Mouse (Mus musculus) kidney, adult 11 months (tissue): ENCODE measurements around the gene Ang6.
"Not testable (repeated sequence)": the region's sequence is repeated elsewhere in the genome, so short reads cannot be mapped to it uniquely, and the experiment has no call there.

Experiments
- DNase-seq: peaks from one replicate; pipeline ENCODE4 v3.0.0; 2022

Gene Ang6

DNA sequence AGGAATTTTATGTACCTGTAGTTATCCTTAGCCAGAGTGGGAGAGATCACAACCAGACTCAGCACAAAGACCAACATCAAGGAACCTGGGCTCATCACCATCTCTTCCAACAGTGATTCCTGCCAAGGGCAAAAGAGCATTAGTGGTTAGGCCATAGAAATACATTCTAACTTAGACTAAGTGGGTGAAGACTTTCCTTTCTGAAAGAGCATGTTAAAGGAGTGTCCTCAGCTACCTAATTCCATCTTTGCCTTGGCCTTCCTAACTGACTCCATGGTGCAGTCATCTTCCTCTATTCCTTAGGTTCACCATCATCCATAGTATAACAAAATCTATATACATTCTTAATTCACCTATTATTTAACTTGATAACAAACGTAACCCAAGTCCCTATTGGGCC is at the start of gene Ang6:
Gene Ang6 (minus strand): TSS at position 101 of the 400 bp plus-strand sequence.
- DNase-seq: no peak

DNA sequence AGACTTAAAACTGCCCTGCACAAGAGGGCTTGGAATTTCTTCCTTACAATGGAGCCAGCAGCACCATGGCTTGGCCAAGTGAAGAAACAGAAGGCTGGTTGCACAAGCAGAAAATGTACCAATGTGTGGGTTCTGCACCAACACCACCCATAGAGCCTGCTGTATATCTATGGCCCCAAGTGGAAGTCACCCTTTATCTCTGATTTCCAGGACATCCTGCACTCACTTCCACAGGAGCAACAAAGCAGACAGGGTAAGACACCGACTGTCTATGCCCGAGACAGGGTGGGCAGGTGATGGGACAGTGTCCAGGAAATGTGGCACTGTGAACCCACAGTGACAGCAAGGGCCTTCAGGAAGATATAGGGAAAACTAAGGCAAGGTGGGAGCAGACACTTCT is 44.5 kb upstream of the Ang6 start:
- not testable (repeated sequence) for DNase-seq

DNA sequence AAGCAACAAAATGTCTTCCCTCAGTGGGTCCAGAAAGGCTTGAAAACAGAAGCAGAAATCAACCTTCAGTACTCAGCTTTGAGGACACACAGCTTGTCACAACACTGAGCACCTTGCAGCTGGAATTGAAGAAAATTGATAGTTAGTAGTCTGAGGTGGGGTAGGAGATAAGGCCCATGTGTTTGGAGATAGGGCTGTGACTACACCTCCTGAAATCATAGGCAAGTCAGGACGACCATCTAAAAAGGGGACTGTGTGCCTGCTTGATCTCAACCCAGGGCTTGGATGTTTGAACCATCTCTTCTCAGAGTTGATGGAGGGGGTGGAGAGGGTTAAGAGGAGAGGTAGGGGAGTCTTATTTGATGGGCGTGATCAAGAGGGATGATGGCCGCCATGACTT is 29.8 kb upstream of the Ang6 start:
- not testable (repeated sequence) for DNase-seq

DNA sequence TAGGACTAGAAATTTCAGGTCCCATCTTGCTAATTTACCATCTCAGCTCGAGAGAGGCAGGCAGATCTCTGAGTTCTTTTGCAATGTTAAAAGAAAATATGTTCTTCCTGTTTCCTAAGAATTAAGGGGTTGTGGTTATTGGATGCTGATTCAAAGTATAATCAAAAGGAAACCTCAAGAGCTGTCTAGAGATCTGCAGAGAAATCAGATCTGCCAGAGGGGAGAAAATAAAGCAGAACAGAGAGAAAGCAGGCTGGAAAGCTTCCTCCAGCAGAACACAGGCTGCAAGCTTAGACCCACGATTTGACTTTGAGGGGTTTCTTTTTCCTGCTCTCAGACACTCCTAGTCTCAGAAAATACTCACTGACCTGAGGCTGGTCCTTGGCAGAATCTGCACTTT is 7.6 kb upstream of the Ang6 start:
- not testable (repeated sequence) for DNase-seq

DNA sequence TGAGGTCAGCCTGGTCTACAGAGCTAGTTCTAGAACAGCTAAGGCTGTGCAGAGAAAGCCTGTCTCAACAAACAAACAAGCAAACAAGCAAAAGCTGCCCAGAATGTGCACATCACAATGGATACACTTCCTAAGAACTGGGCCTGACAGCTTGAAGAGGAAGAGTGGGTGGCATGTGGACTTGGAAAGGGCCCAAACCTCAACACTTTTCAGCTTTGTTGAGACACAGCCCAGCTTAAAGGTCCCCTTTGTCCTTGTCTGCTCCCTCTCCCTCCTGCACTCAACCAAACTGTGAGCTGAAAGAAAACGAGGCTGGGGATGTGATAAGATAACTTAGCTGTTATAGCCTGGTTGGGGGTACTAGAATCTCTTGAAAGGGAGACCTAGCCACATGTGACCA is 6.0 kb upstream of the Ang6 start:
- DNase-seq: not testable (repeated sequence)

DNA sequence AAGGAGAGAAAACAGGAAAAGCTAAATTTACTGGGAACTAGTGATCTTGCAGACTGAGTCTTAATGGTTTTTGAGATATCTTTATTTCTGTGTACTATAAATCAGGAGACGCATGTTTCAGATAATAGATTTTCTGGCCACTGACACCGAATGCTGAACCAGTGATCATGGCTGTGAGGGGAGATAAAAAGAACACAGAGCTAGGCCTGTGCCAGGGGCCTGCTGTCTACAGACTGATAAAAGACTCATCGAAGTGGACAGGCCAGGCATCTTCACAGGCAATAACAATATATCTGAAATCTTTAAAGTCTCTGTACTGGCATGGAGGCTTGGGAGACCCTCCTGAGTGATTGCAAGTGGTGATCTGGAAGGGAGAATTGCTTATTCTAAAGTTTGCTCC is 469 bp downstream of the Ang6 start:
- no peak for DNase-seq

DNA sequence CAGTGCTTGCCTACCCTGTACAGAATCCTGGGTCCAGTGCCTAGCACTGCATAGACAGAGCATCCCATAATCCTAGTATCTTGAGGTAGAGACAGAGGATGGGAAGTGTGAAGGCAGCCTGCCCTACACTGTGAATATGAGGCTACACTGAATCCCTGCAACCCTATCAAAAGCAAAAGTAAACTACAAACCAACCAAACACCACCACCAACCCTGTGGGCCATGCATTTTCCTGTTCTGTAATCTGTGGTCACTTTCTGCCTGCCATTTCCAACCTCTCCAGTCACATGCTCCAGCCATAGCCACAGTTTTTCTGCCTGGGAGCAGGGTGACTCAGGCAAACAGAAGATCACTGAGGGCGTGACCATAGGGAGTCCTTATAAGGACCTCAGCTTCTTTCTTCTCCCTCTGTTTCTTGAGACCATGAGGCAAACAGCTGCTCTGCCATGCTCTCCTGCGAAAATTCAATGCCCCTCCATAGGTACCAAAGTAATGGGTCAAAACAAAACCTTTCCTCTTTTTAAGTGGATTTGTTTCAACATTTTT is 3.5 kb downstream of the Ang6 start:
- DNase-seq: not testable (repeated sequence)

DNA sequence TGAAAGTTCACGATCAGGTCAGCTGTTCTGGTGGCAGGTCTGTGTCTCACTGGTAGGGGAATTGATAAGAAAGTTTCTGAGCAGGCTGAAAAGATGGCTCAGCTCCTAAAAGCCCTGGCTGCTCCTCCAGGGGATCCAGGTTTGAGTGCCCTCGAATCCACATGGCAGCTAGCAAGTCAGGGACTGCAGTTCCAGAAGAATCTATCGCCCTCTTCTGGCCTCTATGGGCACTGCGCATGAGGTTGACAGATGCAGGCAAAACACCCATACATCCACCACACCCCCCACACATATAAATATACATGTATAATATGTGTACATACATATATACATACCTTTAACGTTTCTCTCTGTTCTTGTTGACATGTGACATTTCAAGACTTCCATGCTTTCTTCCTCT is 14.7 kb downstream of the Ang6 start:
- DNase-seq: peak; percentile 23

DNA sequence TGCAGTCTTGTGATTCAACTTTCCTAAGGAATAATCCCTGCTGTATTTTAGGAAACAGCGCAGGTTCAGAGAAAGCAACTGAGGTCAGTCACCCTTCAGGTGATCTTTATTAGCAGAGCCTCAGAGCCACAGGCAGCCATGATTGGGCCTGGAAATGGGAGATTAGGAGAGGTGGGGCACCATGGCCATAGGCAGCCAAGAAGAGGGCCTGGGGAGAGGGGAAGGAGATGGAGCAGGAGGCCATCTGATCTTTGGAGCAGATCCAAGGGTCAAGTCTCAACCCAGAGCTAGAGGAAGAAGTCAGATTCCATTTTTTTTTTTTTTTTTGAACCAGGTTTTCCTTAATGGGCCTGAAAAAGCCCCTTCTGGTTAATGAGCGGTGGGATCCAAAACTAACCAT is 15.9 kb downstream of the Ang6 start:
- DNase-seq: no peak

DNA sequence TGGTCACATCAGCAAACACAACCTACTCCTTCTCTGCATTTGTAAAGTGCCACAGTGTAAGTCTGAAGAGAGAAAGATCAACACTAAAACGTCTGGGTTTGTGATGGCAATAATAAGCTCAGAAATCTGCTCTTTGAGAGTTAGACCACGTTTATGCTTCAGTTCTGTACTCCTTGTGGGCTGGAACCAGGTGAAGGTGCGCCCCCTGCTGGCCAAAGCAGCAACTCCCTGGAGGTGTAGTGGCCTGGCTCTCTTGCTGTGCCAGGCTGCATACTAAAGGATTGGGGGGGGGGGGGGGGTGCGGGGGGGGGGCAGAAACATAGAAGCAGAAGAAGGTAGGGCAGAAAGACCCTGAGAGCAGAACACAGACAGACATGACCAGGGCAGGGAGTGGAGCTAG is 18.2 kb downstream of the Ang6 start:
- DNase-seq: peak; percentile 21

DNA sequence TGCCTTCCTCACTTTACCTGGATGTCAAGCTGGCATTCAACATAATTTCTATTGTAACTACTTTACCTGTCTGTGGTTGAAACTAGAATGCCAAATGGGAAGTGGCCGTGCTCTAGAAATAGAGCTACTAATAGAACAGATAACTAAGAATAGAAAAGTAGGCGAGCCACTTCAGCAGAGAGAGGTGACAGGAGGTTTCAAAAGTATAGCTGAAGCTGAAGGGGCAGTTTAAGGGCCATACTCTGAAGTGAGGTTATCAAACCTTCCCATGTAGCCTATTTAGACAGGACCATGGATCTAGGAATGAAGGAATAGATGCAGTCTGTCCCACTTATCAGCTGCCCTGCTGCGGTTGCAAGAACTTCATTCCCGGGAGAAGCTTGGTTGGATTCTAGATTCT is 18.6 kb downstream of the Ang6 start:
- no peak for DNase-seq

DNA sequence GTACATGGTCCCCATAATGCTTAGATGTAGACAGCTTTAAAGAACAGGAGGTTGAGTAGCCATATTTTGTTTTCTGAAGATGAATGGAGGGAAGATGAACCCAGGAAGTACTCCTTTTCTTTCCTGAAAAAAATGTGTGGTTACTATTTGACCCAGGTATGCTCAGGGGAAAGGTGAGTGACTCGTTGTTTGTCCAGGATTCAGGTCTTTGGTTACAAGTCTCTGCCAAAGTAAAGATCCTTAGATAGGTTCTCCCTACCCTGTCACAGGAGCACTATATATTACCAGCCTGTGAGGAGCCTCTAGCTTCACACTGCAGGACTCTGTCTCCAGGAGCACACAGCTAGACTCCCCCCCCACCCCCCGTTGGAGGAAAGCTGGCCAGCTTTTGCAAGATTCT is 45.3 kb downstream of the Ang6 start, which contains the start of gene Ang5:
Gene Ang5 (plus strand): TSS at position 301 of the 400 bp plus-strand sequence.
- DNase-seq: not testable (repeated sequence)

DNA sequence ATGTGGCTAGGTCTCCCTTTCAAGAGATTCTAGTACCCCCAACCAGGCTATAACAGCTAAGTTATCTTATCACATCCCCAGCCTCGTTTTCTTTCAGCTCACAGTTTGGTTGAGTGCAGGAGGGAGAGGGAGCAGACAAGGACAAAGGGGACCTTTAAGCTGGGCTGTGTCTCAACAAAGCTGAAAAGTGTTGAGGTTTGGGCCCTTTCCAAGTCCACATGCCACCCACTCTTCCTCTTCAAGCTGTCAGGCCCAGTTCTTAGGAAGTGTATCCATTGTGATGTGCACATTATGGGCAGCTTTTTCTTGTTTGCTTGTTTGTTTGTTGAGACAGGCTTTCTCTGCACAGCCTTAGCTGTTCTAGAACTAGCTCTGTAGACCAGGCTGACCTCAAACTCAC is 47.0 kb downstream of the Ang6 start:
- not testable (repeated sequence) for DNase-seq

DNA sequence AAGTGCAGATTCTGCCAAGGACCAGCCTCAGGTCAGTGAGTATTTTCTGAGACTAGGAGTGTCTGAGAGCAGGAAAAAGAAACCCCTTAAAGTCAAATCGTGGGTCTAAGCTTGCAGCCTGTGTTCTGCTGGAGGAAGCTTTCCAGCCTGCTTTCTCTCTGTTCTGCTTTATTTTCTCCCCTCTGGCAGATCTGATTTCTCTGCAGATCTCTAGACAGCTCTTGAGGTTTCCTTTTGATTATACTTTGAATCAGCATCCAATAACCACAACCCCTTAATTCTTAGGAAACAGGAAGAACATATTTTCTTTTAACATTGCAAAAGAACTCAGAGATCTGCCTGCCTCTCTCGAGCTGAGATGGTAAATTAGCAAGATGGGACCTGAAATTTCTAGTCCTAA is 48.7 kb downstream of the Ang6 start:
- DNase-seq: not testable (repeated sequence)
